Mouse (Mus musculus) gastrocnemius, adult 2 months (tissue): Measurements from ENCODE around the gene Arl2bp. TPM values are rescaled to one million over a fixed set of nuclear protein-coding genes. Genes with fewer than 3 reads are reported as not detected.

Source experiments
- DNase-seq: peaks from one replicate; pipeline ENCODE4 v3.0.0; 2022
- H3K27ac ChIP-seq: fragments of 200-600 bp; 2 replicates; pipeline ENCODE4 v1.8.1; 2022; ENCODE audit warnings: mild to moderate bottlenecking
- H3K4me3 ChIP-seq: fragments of 200-600 bp; 2 replicates; pipeline ENCODE4 v1.8.1; 2022; ENCODE audit warnings: mild to moderate bottlenecking, moderate library complexity
- CTCF ChIP-seq: fragments of 200-600 bp; IDR thresholded peaks from 2 replicates; pipeline ENCODE4 v1.8.1; 2022; ENCODE audit warnings: antibody characterized with exemption, mild to moderate bottlenecking, moderate library complexity
- intact Hi-C: fragments of 180-260 bp; cut with DNase I; formaldehyde crosslinking; loops from one replicate; pipeline ENCODE4 v1.15.1; 2025
- long read RNA-seq, 2 experiments: library from polyadenylated mRNA; stranded (forward); transcript quantifications; one replicate each; pipeline ENCODE4 v2.0.0; 2021
- total RNA-seq, 2 experiments: library from RNA; stranded (reverse); gene quantifications; 2 replicates each; pipeline ENCODE4 v1.2.3; 2021

The Arl2bp gene
- 10 to 100 TPM; 42.0 to 51.2 TPM for total RNA-seq
- long read RNA-seq, experiment 1, partial matches to known transcripts = 5 of 11 reads
- long read RNA-seq, experiment 1, other reads (novel, unspliced or antisense) = 2 of 11 reads
- long read RNA-seq, experiment 2, partial matches to known transcripts = 5 of 13 reads
- long read RNA-seq, experiment 2, other reads (novel, unspliced or antisense) = 4 of 13 reads

DNA sequence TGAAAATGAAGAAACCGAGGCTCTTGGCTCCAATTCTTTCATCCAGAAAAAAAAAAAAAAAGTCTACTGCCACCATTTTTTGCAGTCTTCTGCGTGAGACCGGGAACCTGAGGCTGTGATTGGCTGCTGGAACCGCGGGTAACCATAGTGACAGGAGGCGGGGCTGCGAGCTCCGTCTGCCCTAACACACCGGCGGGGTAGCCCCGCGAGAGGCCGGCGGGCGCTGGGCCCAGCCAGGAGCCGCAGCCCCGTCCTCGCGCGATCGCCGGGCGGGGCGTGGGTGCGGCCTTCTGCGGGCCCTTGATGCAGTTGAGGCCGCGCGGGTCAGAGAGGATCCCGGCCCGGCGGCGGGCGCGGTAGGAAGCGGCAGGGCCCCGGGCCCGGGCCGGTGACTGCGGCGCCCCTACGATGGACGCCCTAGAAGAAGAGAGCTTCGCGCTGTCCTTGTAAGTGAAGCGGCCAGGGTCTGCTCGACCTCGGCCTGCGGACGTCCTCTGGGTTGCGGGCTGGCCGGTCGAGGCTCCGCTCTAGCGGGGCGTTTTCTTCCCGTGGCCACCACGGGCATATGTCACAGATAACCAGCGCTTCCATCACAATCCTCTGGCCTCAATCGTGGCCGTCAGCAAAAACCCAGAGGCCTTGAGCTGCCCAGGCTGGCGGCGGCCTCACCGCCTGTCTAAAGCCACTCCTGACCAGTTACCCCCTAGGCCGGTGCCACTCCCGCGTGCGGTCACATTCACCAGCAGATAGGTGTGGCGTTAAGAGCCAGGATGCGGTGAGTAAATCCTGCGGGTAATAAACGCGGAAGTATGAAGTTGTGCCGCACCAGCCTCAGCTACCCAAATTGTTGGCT, at the start of gene Arl2bp:
Gene Arl2bp (plus strand): TSS at position 145 of the 853 bp plus-strand sequence.
- intact Hi-C loops = loop anchor here (5.0 kb wide), 1 partner anchor 36 kb away; no protein-coding TSS in a partner anchor
- no peak for TF ChIP-seq CTCF

DNA sequence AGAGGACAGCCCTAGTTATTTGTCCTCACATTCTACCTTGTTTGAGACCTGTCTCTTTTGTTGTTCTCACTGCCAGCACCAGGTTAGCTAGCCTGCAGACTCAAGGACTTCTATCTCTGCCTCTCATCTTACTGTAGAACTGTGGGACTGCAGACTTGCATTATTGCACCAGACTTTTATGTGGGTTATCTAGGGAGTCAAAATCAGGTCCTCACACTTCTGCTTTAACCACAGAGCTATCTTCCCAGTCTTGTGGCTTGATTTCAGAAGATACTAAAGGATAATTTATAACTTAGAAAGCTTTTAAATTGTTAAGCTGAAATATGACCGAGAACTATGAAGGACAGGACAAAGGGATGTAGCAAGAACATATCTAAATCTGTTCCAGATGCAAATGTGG, 41.5 kb upstream of the Arl2bp start:
- TF ChIP-seq CTCF = no peak

More for the DNA sequence above, at the start of gene Arl2bp:
- peak; percentile 97 for DNase-seq
- Histone ChIP-seq H3K4me3 (peak within 1 kb of the TSS; percentile 89), H3K27ac (peak within 1 kb of the TSS; percentile 94)

DNA sequence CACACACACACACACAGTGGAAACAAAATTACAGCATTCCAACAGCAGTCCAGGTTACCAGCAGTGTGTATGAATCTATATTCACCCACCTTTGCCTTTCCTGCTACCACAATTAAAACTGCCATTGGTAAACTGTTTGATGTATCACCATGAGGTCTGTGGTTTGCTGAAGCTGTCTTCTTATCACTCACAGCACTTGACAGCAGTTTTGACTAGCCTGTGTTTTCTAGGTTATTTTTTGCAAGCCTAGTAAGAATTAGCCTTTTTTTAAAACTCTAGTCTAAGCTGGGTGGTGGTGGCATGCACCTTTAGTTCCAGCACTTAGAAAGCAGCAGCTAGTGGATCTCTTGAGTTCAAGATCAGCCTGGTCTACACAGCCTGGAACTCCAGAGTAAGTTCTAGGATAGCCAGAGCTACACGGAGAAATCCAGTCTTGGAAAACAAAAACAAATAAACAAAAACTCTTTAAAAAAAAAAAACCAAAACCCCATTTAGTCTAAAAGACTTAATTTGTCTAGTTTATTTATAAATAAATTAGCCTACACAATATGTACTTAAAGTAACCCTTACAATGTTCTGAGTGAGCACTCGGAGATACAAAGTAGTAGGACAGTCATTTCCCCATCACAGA, 32.7 kb upstream of the Arl2bp start:
- H3K27ac ChIP-seq = no peak overlapping the region
- intact Hi-C loops = no loop called here
- no peak for TF ChIP-seq CTCF
- no peak for DNase-seq
- no peak overlapping the region for H3K4me3 ChIP-seq

More for the DNA sequence above, 41.5 kb upstream of the Arl2bp start:
- no peak for DNase-seq
- Histone ChIP-seq H3K27ac (no peak overlapping the region), H3K4me3 (no peak overlapping the region)
- intact Hi-C loops = no loop called here

DNA sequence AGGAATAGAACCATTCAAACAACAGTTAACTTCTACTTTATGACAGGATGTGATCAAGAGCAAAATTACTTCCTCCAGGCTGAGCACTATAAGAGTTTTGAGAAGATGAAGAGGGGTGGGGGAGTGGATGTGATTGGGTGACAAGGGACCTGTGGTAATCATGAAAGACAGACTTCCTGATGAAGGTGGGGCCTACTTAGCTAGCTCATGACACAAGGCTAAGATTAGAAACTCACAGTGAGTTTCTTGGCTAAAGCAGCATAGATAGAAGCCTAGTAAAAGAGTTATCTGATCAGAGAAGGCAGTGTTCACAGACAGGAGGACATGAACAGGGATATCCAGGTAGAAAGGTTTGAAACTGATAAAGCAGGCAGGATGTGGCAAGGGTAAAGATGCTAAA, 32.2 kb upstream of the Arl2bp start:
- H3K4me3 ChIP-seq = no peak overlapping the region
- TF ChIP-seq CTCF = no peak
- intact Hi-C loops = no loop called here
- no peak for DNase-seq
- no peak overlapping the region for H3K27ac ChIP-seq

DNA sequence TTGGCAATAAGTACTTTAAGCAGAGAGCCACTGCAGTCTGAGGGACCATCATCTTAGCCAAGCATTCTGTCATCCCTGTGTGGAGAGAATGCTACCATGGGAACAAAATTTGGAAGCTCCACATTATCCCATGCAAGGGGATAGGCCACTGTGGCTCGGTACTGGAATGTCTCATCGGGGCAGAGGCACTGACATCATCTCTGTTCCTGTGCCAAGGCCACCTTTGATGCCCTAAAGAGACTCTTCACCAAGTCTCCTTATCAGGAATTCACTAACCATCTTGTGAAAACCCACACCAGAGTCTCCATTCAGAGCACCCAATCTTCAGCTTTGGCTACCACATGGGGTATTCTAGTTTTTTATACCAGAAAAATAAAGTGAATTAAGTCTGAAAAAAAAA, 25.2 kb upstream of the Arl2bp start:
- Histone ChIP-seq H3K27ac (no peak overlapping the region), H3K4me3 (no peak overlapping the region)
- no peak for DNase-seq
- no peak for TF ChIP-seq CTCF
- intact Hi-C loops = no loop called here

DNA sequence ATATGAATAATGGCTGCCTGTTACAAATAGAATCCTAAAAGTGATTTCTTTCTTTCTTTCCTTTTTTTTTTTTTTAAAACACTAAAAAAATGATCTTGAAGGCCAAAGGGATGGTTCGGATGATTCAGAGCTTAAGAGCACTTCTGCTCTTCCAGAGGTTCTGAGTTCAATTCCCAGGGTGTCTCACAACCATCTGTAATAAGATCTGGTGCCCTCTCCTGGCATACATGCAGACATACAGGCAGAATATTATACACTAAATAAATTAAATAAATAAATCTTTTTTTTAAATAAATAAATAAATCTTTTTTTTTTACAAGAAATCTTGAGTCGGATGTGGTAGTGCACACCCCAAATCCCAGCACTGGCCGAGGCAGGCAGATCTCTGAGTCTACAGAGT, 24.5 kb upstream of the Arl2bp start:
- Histone ChIP-seq H3K4me3 (no peak overlapping the region), H3K27ac (no peak overlapping the region)
- no peak for DNase-seq
- TF ChIP-seq CTCF = peak; percentile 34
- intact Hi-C loops = no loop called here

DNA sequence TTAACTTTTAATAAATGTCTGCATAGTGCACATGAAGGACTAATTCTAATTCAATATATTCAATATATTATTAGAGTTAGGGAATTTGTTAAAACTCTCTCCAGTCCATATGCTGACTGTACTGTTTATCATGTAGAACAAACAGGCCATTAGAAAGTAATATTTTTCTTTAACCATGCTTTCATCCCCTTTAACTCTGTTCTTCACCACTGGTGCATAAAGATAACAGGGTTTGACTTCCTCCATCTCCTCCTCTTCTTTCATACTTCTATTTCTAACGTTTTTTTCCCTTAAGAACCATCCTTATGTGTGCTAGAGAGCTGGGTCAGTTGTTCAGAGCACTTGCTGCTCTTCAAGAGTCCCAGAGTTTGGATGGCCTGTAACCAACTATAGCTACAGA, 21.2 kb upstream of the Arl2bp start:
- no peak for DNase-seq
- no peak overlapping the region for H3K27ac ChIP-seq
- no peak overlapping the region for H3K4me3 ChIP-seq
- intact Hi-C loops = no loop called here
- TF ChIP-seq CTCF = no peak

DNA sequence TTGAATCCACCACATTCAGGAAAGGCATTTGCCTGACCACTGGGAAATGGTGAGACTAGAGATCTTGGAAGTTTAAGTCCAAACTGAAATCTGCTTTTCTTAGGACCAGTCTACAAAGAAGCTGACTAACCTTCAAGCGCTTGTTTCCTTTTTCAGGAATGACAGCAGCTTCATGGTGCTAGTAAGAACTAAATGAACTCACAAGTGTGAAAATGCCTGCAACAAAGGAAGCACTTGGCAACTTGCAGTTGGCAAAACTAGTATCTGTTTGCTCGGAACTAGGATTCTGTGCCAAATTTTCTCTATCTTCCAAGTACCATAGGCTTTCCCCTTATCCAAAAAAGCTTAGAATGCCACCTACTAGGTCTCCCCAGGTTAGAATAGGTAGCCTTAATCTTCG, 20.2 kb upstream of the Arl2bp start:
- intact Hi-C loops = no loop called here
- Histone ChIP-seq H3K4me3 (no peak overlapping the region), H3K27ac (no peak overlapping the region)
- no peak for TF ChIP-seq CTCF
- DNase-seq = no peak

DNA sequence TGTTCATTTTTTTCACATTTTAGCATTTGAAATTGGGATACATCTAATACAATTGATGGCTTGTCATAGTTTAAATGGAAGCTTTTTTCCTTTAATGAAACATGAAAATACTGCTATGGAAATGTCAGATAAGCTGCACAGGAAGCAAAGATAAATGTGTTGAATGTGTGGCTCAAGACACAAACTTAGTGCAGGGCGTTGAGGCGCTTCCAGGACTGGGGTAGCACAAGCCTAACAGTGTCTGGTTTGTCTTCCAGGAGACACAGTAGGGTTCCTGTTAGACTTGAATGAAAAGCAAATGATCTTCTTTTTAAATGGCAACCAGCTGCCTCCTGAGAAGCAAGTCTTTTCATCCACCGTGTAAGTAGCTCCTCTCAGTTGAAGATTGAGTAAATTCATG, 16.9 kb upstream of the Arl2bp start:
- intact Hi-C loops = no loop called here
- no peak for TF ChIP-seq CTCF
- DNase-seq = no peak
- H3K27ac ChIP-seq = no peak overlapping the region
- no peak overlapping the region for H3K4me3 ChIP-seq

DNA sequence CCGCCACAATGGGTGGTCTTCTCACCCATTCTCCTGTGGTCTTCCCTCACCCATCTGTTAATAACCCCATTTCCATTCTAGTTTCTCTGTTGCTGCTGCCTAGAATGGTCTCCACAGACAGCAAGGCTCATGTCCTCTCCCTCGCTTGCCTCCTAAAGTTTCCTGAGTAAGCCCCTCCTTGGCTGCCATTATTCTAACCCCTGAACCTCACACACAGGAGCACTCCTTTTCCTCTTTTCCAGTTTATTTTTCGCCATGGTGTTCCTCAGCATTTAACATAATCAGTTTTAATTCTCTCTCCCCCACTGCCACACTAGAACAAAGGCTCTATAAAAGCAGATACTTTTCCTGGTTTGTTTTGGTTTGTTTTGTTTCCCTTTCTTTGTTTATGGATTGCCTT, 13.4 kb upstream of the Arl2bp start:
- H3K4me3 ChIP-seq = no peak overlapping the region
- TF ChIP-seq CTCF = no peak
- no peak for DNase-seq
- intact Hi-C loops = no loop called here
- no peak overlapping the region for H3K27ac ChIP-seq

DNA sequence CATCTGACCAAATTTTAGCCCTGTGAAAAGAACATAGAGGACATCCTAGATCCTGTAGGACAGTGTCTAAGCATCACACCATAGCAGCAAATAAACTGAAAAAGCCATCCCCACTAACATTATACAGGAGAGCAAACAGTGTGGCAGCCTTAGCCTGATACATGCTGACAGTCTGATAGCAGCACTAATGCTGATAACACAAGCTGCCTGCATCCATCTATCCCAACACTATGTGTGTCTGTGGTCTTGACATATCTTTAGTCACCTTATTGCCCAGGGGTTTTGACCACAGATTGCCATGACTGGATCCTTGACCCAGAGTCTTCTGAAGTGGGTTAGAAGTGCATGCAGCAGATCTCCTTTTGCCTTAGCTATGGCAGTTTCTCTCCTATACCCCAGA, 11.4 kb upstream of the Arl2bp start:
- H3K4me3 ChIP-seq = no peak overlapping the region
- no peak for TF ChIP-seq CTCF
- DNase-seq = no peak
- intact Hi-C loops = no loop called here
- no peak overlapping the region for H3K27ac ChIP-seq

DNA sequence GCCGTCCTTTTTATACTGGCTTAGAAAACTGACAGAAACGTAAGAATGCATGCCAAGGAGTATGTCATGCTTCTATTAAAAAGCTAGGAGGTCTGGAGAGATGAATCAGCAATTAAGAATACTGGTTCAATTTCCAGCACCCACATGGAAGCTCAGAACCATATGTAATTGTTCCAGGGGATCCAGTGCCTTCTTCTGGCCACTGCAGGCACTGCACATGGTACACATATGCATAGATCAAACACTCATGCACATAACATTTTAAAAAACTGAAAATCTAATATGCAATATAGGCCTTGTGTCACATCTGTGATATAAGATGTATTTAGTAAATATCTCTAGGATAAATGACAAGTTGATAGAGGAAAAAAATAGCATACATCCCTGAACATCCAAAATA, 8.4 kb upstream of the Arl2bp start:
- intact Hi-C loops = no loop called here
- DNase-seq = no peak
- TF ChIP-seq CTCF = peak; percentile 43
- H3K4me3 ChIP-seq = no peak overlapping the region
- H3K27ac ChIP-seq = no peak overlapping the region

DNA sequence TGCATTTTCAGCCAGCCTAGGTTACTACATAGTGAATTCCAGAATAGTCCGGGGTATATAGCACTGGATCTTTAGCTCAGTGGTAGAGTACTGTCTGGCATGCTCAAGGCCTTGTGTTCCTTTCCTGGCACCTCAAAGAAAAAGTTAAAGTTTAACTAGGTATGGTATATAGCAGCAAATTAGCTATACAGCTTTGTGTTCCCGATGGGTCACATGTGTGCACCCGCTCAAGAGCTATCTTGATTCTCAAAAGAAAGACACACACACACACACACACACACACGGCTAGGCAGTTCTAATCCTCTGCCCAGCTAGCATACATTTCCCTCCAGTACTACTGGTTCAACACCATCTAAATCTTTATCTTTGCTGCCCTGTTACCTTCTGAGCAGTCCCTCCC, 6.0 kb upstream of the Arl2bp start:
- no peak for TF ChIP-seq CTCF
- intact Hi-C loops = no loop called here
- Histone ChIP-seq H3K4me3 (no peak overlapping the region), H3K27ac (no peak overlapping the region)
- no peak for DNase-seq
